Mouse (Mus musculus): ENCODE results near the gene Dio3.
A peak's percentile ranks its signal among the peaks of the same experiment; 100 is the strongest.

Dio3 gene

DNA sequence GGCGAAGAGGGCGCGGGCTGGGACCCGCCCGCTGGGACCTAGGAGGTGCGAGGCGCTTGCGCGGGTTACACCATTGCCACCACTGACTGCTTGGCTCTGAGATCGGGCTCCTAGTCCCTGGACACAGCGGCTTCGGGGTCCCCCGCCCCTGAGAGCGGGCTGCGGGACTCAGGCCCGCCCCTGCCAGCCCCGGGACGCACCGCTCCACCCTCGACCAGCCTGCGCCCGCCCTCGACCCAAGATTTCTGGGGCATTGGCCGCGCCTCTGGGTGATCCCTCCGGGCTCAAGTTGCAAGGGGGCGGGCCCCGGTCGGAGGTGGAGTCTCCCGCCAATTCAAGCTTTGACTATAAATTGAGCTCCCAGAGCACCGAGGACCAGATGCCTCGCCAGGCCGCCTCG is at the start of gene Dio3:
Gene Dio3, plus strand, starts transcription at position 216 of the 400 bp plus-strand sequence.
- DNase-seq: peak; percentile 10

DNA sequence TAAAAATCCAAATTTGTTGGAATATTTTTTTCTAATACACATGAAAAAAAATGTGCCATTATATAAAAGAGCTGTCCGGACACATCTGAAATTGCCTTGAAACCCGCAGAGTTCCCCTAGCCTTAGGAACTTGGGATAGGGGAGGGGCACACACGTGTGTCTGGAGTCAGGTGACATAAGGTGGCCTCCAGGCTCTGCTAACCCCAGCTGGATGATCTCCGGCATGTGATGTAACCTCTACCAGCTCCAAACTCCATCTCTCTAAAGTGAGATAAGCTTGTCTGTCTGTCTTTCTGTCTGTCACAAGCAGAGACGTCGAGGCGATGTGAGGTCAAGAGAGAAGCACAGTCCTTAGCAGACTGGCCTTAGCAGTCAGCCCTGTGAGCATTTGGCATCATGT is 48.6 kb upstream of the Dio3 start:
- DNase-seq: no peak

DNA sequence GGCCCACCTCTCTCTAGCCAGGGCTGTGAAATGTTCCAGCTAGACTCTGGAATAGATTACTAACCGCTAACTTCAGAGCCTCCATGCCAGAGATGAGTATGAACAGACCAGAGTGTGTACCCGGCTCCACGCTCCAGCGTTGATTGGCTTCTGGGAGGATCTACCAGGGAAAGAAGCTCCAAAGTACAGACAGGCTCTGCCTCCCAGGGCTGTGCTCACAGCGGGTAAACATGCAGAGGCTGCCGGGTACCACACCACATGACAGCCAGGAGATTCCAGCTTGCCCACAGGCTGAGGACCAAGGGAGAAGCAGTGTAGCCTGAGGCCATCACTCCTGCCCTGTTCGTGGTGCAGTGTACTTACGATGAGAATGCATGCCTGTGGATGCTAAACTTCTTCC is 48.1 kb upstream of the Dio3 start:
- DNase-seq: no peak

DNA sequence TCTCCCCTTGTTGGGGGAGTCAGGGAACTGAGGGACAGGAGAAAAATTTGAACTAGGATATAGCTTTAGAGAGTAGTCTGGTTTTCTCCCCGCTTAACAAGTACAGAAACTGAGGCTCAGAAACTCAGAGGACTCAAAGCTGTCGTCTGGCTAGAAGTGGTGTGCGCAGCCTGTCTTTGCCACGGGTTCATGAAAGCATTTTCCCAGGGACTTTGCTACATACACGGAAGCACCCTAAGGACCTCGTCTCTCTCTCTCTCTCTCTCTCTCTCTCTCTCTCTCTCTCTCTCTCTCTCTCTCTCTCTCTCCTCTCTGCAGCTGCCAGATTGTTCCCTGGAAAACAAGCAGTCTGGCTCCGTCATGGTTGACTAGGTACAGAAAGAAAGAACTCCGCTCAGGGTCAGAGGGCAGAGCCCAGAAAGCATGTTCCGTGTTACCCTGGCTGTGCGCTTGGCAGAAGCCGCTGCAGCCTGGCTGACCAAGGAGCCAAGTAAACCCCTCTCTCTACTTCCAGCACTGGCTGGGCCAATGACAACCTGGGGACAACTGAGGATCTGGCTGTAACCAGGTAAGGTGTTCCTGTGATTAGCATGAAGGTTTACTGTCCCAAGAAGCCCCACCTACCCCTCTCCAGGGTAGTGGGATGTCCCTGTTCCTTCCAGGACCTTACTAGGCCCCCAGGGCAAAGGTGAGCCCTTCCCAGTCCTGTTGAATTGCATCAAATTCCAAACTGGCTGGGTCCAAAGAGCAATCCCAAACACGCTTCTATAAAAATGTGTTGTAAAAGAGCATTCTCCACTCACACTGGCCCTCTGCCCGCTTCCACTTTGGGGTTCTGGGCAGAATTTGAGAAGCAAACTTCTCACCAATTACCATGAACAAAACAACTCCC is 46.9 kb upstream of the Dio3 start:
- no peak for DNase-seq

DNA sequence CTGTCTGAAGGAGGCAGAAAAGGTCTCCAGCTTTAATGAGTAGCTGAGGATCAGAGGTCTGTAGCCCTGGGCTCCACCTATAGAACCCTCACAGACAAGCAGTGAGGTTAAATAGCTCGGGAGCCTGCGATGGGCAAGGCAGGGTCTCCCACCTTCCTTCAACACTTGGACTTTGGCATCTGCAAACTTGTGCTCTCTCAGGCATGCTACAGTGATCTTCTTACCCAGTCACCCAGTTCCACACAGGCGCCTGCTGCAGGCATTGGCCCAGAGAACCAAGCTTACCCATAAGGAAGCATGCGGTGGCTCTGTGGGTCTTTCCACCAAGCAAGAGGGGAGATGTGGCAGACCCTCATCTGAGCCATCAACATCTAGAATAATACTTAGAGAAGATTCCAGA is 43.0 kb upstream of the Dio3 start:
- no peak for DNase-seq

DNA sequence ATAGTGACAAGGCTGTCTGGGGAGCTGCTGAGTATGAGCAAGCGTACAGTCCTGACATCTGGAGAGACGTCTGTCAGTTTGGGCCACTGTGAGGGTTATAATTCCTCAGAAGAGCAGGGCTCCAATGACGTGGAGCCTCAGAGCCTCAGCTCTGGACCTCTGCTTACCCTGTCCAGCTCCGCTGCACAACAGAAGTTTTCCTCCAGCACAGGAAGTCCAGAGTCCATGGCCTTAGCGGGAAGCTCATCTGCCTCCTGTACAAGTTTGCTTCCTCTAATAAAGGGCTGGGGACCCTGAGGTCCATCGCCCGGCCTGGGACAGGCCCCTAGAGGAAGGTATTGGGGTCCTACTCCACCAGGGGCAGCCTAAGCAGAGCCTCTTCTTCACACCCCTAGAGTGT is 41.8 kb upstream of the Dio3 start:
- no peak for DNase-seq

DNA sequence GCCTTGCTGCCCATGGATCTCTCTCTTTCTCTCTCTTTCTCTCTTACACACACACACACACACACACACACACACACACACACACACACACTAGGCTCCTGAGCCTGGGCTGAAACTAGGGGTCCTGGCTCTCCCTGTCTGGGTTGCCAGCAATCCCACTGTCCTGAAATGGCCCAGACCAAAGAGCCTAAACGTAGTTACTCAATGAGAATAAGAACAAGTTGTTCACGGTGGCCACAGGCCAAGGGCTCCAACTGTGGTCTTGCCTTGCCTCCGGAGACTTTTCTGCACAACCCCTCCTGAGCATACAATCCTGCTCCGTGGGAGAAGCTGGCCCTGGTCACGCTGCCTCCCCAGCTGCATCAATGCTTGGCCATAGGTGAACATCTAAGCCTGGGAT is 39.5 kb upstream of the Dio3 start:
- DNase-seq: no peak

DNA sequence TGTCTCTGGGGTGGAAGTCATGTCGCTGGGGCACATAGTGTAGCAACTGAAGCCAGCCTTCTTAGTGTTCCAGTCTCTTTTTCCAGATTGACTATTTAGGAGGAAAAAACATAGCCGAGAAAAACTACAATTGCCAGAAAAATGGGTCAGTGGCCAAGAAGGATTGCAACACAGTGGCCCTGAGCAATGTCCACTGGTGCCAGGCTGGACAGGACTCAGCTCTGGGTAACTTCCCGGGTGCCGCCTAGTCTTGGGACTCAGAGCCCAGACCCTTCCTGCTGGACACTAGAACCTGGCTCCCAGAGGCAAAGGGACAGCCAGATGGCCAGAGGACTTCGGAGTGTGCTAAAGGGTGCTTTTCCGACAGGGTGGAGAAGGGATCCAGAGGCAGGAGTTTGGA is 34.3 kb upstream of the Dio3 start:
- DNase-seq: no peak

DNA sequence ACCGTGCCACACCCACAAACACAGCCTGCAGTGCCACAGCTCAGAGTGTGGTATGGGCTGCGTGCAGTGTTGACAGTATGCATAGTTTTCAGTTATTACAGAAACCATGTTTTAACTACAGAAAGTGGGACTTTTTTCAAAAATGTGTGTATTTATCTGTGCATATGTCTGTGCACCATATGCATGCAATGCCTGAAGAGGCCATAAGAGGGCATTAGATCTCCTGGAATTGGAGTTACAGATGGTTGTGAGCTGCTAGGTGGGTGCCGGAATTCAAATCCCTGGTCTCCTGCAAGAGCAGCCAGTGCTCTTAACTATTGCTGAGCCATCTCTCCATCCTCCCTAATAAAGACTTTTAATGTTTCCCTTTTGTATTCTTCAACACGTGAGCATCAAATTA is 33.4 kb upstream of the Dio3 start:
- no peak for DNase-seq

DNA sequence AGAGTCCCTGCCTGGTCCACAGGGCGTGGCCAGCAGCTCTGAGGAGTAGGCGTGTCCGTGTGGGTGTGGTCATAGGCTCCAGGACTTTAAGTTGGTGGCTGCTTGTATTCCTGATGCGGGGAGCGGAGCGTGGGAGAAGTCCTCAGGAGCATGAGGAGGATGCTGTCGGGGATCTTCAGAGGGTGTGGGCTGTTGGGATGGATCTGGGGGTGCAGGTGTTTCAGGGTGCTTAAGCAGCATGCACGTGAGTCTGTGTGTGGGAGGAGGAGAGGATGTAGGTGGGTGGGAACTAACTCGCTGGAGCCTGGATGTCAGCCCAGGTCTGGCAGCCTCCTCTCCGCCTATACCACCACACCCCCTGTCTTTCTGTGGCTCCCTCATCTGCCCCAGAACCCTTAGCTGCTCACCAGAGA is 26.7 kb upstream of the Dio3 start:
- peak; percentile 15 for DNase-seq

DNA sequence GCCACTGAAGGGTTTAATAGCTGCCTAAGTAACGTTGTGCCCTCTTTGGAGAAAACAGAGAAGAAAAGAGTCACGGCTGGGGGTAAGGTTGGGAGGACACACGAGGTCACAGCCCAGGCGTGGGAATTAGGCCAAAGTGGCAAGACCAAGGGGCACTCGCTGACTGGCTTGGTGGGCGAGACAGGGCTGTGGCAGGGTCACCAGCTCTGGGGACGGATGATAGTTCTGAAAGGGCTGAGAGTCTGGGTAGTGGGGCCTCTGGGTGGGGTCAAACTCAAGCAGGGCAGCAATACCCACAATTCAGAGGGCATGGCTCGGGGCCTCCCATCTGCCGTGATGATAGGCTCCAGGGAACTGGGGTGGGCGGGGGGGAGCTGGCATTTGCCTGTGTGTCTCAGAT is 23.1 kb upstream of the Dio3 start:
- DNase-seq: no peak

DNA sequence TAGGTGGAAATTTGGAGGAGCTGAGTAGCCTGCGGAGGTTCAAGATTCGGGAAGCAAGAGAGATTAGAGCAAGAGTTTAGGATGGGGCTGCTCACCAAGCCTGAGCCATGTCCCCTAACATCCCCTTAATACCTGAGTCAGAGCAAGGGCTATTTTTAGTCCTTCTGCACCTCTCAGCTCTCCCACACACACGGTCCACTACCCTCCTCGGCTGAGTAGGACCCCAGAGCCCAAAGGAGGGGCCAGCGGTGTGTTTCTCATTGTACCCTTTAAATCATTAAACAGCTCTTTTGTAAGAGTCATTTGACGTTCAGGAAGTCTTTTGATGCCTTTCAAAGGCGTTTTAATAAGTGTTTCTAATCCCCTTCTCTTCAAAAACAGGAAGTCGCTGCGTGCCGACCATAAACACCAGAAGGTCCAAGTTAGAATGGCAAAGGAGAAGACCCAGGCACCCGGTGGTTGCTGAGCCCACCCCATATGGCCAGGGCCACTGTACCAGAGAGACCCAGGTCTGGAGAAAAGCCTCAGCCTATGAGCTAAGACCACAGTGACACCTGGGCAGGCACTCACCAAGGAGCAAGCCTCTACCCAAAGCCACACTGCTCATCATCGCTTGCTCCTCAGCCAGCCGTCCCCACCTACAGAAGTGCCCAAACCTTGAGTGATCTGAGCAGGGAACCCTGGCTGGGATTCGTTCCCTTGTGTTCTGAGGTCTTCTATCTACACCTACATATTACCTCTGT is 22.2 kb upstream of the Dio3 start:
- DNase-seq: no peak

DNA sequence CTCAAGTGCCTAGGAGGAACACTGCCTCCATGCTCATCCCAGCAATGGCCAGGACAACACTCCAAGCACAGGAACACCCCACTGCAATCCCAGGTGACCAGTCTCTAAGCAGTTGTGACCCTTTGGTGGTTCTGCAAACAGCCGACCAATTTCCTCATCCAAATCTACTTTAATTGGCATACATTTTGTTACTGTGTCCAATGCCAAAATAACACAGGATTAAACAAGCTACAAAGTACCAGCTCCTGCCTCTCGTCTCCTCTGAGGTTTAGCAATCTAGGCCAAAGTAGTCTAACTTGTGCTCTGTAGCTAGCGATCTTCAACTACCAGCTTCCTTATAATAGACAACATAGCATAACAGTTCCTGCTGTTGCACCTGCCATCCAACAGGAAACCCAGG is 10.6 kb upstream of the Dio3 start:
- DNase-seq: no peak

DNA sequence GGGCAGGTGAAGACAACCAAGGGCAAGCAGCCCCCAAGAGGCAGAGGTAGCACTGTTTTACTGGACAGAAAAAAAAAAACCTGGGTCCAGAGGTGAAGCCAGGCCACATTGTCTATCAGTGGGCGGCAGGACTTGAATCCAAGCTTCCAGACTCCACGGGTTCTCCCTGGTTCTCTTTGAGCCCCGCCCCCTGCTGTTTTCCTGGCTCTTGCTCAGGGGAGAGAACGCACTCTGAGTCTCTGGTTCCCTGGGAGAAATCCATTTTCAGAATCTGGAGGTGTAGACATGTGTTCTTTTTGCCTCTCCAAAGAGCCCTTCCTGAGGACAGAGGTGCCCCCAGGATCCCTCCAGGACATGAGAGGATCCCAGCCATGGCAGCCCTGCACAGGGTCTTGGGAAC is 9.2 kb upstream of the Dio3 start:
- no peak for DNase-seq

DNA sequence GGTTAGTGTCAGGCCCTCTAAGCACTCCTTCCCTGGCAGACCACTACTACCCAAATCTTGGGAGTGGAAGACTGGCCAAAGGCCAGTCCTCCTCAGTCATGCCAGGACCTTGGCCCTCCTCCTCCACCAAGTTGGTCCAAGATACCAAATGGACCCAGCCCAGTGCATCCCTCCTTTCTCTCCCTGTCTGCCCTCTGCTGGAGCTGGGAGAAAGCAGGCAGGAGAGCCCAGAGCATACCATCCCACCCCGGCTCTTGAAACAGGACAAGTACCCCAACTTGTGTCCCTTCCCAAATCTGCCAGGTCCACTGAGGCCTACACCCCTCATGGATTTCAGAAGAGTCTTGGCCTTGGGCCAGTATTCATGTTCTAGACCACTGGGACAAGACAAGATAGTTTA is 2.8 kb upstream of the Dio3 start:
- DNase-seq: no peak

DNA sequence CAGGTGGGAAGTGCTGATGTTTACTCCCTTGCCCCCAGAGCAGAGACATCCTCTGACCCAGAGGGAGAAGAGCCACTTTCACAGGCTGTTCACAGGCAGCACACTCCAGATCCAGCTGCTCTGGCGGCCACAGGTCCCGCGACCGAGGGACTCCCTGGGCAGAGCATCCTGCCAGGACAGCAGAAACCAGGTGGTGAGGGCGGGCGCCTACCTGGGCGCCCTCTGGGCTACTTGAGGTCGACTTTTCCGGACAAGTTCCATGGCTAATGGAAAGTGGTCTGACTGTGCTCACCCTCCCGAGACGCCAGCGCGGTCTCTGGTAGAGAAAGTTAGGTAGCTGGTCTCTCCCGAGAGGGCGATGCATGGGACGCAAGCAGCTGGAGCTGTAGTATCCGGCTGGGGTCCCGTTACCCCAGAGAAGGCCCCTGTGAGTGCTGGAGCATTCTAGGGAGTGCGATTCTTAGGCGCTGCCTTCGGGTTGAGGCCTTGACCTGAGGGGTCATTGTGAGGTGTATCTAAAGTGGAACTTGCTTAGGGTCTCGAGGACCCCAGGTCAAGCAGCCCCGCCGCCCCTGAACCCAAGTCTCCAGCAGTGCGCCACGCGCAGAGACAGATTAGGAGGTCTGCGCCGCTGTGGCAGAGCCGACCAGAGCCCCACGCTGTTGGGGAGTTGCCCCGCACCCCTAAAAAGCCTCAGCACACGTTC is 1.5 kb upstream of the Dio3 start:
- DNase-seq: no peak

DNA sequence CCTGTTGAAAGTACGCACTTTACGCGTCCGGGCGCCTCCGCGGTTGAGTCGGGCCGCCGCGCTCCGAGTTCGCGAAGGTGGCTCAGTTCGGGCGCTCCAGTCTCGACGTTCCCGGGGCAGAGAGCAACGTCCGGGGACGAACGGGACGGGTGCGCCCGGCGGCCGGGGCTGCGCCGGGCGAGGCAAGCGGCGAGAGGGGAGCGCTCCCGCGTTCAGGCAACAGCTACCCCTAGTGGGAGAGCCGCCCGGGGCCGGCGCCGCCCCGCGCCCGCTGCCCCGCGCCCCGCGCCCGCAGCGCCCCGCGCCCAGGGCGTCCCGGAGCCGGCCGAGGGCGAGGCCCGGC is 932 bp upstream of the Dio3 start:
- DNase-seq: peak; percentile 27

DNA sequence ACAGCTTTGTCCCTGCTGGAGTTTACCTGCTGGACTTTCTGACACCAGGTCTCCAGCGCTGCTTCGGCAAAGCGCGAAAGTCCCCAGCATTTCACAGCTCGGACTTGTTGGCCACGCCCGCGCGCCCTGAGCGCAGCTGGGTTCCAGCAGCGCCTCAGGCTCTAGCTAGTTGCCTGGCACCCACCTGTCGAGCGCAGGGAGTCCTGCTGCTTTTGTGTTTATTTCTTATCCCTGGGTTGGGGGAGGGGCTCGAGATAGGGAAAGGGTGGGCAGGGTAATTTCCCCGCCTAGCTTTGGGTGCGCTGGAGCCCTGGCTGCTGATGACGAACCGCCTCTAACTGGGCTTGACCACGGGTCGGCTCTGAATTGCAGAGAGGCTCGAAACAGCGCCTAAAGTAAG is 1.5 kb downstream of the Dio3 start:
- DNase-seq: no peak

DNA sequence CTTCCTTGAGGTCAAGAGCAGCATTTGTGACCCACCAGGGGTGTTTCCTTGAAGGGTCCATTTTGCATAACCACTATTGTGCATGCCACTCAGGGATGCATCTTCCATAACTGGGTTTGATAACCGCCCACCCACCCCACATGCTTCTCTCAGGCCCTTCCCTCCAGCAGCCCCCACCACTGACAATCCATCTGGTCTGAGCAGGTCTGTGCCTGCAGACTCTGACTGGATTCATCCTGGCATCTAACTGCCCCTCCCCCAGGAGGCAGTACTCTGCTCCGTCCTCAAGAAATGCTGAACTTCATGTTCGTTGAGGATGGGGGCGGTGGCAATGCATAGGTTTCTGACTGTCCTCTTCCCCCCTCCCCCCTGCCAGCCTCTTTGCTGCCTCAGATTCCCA is 4.9 kb downstream of the Dio3 start:
- no peak for DNase-seq

DNA sequence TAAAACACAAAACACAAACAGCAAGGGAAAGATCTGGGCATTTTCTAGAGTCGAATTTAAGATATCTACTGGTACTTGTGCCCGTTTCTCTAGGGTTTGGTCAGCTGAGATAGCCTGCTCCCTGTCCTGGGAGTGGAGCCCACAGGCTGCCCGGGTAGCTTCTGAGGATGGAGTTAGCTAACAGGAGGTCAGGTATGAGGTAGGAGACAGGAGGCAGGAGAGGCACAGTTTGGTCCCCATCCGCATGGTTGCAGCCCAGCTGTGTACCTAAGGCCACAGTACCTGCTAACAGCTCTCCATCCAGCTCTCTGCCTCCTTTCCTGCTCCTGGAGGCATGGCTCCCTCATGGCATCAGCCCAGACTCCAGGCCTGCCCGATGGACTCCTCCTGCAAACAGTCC is 13.9 kb downstream of the Dio3 start:
- no peak for DNase-seq

DNA sequence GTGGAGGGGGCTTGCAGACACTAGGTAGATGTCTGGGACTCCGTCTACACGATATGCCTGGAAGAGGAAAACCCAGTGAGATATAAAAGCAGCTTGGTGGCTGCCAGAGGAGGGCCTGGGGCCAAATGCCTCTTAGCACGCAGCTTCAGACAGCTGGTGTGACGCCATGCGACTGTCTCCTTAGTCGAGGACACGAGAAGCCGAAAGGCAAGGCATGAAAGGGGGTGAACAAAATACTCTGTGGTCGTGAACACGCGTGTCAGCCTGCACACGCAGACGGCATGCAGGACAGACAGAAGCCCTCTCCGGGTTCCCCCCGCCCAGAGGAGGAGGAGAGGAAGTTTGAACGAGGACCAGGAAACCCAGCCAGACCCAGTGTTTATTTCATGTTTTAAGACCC is 16.0 kb downstream of the Dio3 start:
- DNase-seq: no peak

DNA sequence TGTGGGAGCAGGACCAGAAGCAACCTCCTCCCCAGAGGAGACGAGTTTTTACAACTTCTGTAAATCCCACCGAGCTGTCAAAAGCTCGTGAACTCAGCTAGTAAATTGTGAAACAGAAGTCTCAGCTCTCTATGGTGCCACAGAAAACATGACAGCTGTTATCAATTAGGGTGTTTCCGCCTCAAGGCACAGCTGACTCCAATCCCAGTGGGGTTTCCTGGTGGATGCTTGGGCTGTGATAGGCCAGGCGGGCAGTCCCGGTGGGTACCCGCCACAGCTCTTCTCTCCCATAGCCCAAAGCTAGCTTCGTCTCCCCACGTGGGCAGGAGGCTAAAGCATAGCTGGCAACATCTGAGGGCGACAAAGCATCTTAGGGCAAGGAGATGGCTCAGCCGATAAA is 19.8 kb downstream of the Dio3 start:
- DNase-seq: no peak

DNA sequence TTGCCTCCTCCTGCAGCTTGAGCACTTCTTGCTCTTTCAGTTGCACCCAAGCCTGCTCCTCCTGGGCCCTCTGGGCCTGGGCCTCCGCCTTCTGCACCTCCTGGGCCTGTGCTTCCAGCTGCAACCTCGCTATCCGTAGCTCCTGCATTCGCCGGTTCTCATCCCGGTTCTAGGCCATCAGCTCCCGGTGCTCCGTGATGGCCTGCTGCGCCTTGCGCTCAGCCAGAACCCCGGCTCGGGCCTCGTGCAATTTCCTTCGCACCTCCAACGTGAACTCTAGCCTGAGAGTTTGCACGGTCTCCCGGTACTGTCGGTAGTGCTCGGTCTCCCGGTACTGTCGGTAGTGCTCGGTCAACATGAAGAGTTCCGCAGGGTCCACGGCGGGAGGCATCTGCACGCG is 40.8 kb downstream of the Dio3 start:
- DNase-seq: no peak

Data from thymus, postnatal 4 days (tissue).